Mouse (Mus musculus): ENCODE results near the gene Traf2. TPM values are rescaled to one million over a fixed set of nuclear protein-coding genes. Genes with fewer than 3 reads are reported as not detected.
A peak's percentile ranks its signal among the peaks of the same experiment; 100 is the strongest.

Traf2 gene
- polyA plus RNA-seq, 1 experiment, result 15.3 TPM

DNA sequence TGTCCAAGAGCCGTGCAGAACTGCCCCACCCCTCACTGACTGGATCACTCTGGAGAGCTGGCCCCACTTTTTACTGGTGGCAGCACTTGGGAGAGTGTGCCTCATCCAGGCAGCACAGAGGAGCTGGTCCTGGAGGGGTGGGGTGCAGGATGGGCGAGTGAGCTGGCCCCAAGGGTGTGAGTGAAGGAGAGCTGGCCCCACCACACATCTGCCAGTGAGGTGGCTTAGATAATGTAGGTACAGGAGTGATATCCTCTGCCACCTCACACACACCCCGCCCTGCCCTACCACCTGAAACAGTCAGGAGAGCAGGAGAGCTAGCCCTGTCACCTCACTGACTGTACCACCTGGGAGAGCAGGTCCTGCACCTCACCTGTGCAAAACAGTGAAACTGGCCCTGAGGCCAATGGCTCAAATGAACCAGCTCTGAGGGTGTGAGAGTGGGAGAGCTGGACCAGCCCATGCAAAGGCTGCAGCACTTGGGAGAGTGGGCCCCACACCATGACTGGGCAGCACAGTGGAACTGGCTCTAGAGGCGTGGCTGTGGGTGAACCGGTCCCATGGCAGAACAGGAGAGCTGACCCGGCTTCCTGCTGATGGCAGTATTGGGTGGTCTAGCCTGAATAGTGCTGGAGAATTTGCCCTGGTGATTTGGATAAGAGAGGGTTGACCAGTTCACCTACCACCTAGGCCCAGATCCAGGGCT is 58.6 kb downstream of the Traf2 start:
- no peak for DNase-seq
- H3K36me3 ChIP-seq (ENCODE audit: control insufficient read depth, insufficient read depth, low read length), result no peaks in the 10 kb centered on the region
- TF ChIP-seq POLR2A (IDR thresholded peaks at IDR 0.05; ENCODE audit: low read depth, low read length), result no peak
- no peak for TF ChIP-seq CTCF (conservative IDR thresholded peaks at IDR 0.05; ENCODE audit: insufficient read depth, insufficient read length, low read depth, low read length)
- no peaks in the 10 kb centered on the region for H3K4me1 ChIP-seq (ENCODE audit: control insufficient read depth, insufficient read depth, low read length)
- 74% methylated on average over 6 of the region's 6 CpGs for WGBS
- H3K27me3 ChIP-seq (replicated peaks; ENCODE audit: control insufficient read depth, insufficient read depth, low read length), result no peaks in the 10 kb centered on the region
- no peak overlapping the region for H3K4me3 ChIP-seq (ENCODE audit: insufficient read depth, low read depth, low read length)
- no peak overlapping the region for H3K27ac ChIP-seq (ENCODE audit: insufficient read depth, low read depth, low read length)

DNA sequence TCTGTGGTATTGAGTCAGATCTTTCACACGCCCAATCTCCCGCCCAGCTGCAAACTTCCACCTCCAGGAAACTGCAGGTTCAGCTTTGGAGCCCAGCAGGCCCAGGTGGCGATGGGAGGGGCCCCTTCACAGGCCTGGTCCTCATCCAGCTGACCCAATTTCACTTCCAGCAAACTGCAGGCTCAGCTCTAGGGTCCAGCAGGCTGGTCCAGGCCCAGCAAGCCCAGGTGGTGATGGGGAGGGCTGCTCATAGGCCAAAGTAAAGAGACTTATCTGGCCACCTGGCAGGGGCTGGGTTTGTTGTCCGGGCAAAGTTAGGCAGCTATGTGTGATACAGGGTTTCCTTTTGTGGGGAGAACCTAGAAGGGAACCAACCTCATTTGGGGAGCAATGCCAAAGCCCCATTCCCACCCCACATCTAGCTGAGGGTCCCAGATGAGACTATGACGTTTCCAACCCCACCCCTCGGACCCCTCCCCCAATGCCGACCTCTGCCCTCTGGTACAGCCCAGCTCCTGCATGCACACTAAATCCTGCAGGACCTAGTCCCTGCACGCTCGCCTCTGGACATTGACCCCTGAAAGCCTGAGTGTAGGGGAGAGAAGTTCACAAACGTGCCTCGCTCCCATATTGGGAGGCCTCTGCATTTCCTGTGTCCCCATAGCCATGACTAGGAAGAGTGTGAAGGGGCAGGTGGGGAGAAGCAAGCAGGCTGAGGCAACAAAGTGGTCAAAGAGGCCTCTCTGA is 61.7 kb downstream of the Traf2 start:
- H3K4me1 ChIP-seq (ENCODE audit: control insufficient read depth, insufficient read depth, low read length), result no peaks in the 10 kb centered on the region
- H3K27me3 ChIP-seq (replicated peaks; ENCODE audit: control insufficient read depth, insufficient read depth, low read length), result no peaks in the 10 kb centered on the region
- H3K4me3 ChIP-seq (ENCODE audit: insufficient read depth, low read depth, low read length), result no peak overlapping the region
- H3K36me3 ChIP-seq (ENCODE audit: control insufficient read depth, insufficient read depth, low read length), result no peaks in the 10 kb centered on the region
- TF ChIP-seq POLR2A (IDR thresholded peaks at IDR 0.05; ENCODE audit: low read depth, low read length) (no peak), CTCF (conservative IDR thresholded peaks at IDR 0.05; ENCODE audit: insufficient read depth, insufficient read length, low read depth, low read length) (no peak)
- DNase-seq, result peak; percentile 82
- no peak overlapping the region for H3K27ac ChIP-seq (ENCODE audit: insufficient read depth, low read depth, low read length)
- WGBS, result 49% methylated on average over 11 of the region's 11 CpGs

DNA sequence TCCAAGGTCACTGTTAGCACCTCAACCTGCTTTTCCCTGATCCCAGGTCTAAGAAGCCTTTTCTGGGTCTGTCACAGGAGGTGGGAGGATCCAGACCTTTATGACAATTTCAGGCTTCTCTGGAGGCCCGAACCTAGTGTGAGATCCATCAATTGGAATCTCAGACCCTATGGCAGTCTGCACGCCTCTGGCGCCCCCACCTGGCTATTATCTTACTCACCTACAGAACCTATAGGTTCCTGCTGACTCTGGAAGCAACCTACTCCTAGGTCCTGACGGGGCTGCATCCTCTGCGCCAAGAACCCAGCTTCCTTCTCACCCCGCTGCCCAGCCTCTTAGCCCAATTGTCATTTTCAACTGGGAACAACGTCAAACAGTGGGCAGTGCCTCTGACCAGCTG is 63.8 kb downstream of the Traf2 start:
- 30% methylated on average over 7 of the region's 7 CpGs for WGBS

DNA sequence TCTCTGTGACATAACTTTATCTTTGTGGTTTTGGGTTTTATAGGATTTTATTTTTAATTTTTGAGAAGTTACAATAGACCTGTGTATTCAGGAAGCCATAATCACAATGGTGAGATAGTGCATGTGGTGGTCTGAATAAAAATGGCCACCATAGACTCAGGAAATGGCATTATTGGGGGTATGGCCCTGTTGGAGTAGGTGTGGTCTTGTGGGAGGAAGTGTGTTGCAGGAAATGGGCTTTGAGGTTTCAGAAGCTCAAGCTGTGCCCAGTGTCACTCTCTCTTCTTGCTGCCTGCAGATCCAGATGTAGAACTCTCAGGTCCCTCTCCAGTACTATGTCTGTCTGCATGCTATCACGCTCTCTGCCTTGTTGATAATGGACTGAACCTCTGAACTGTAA is 66.2 kb downstream of the Traf2 start:
- DNase-seq, result no peak
- Histone ChIP-seq H3K36me3 (ENCODE audit: control insufficient read depth, insufficient read depth, low read length) (no peaks in the 10 kb centered on the region), H3K27me3 (replicated peaks; ENCODE audit: control insufficient read depth, insufficient read depth, low read length) (no peaks in the 10 kb centered on the region), H3K4me3 (ENCODE audit: insufficient read depth, low read depth, low read length) (no peak overlapping the region), H3K27ac (ENCODE audit: insufficient read depth, low read depth, low read length) (no peak overlapping the region), H3K4me1 (ENCODE audit: control insufficient read depth, insufficient read depth, low read length) (peaks cover 6% of the 10 kb centered on the region; the same call in 1 of the 2 replicates)
- TF ChIP-seq POLR2A (IDR thresholded peaks at IDR 0.05; ENCODE audit: low read depth, low read length), result no peak
- no peak for TF ChIP-seq CTCF (conservative IDR thresholded peaks at IDR 0.05; ENCODE audit: insufficient read depth, insufficient read length, low read depth, low read length)
- WGBS, result 94% methylated on average over 1 of the region's 1 CpGs

More for the DNA sequence above, 63.8 kb downstream of the Traf2 start:
- Histone ChIP-seq H3K4me3 (ENCODE audit: insufficient read depth, low read depth, low read length) (no peak overlapping the region), H3K27ac (ENCODE audit: insufficient read depth, low read depth, low read length) (no peak overlapping the region), H3K27me3 (replicated peaks; ENCODE audit: control insufficient read depth, insufficient read depth, low read length) (no peaks in the 10 kb centered on the region), H3K4me1 (ENCODE audit: control insufficient read depth, insufficient read depth, low read length) (peaks cover 6% of the 10 kb centered on the region; the same call in 1 of the 2 replicates), H3K36me3 (ENCODE audit: control insufficient read depth, insufficient read depth, low read length) (no peaks in the 10 kb centered on the region)
- peak; percentile 50 for DNase-seq
- TF ChIP-seq CTCF (conservative IDR thresholded peaks at IDR 0.05; ENCODE audit: insufficient read depth, insufficient read length, low read depth, low read length), result peak; percentile 73
- TF ChIP-seq POLR2A (IDR thresholded peaks at IDR 0.05; ENCODE audit: low read depth, low read length), result no peak

DNA sequence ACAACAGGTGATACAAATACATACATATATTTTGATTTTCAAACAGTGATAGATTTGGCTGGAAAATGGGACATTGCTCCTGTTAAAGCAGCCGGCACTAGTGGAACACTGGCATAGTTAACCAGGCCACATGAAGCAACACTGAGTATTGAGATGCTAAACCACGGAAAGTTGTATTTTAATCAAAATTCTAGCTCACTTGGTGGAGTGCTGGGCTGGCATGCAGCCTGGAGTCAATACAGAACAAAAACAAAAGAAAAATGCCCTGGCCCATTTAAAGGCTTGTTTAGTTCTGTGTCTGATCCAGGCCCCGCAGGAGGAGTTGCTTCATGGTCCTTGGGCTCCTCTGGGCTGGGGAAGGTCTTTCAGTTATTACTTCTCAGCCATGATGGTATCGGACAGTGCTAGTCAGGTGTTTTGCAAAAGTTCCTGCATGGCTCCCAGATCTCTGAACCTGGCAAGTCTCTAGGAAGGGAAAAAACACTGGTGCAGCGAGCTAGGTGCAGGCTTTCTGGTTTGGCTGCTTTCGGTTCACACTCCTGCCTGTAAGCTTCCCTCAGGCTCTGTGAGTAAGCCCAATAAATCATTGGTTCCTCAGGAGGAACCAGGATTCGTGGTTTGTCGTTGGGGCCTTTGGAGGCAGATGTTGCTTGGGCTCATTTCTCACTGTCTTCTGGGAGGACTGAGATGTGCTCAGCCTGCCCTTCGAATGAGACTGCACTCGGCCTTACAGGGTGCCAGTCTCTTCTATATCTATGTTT is 67.0 kb downstream of the Traf2 start:
- WGBS, result 50% methylated on average over 10 of the region's 10 CpGs
- no peak overlapping the region for H3K4me3 ChIP-seq (ENCODE audit: insufficient read depth, low read depth, low read length)
- H3K27ac ChIP-seq (ENCODE audit: insufficient read depth, low read depth, low read length), result no peak overlapping the region

DNA sequence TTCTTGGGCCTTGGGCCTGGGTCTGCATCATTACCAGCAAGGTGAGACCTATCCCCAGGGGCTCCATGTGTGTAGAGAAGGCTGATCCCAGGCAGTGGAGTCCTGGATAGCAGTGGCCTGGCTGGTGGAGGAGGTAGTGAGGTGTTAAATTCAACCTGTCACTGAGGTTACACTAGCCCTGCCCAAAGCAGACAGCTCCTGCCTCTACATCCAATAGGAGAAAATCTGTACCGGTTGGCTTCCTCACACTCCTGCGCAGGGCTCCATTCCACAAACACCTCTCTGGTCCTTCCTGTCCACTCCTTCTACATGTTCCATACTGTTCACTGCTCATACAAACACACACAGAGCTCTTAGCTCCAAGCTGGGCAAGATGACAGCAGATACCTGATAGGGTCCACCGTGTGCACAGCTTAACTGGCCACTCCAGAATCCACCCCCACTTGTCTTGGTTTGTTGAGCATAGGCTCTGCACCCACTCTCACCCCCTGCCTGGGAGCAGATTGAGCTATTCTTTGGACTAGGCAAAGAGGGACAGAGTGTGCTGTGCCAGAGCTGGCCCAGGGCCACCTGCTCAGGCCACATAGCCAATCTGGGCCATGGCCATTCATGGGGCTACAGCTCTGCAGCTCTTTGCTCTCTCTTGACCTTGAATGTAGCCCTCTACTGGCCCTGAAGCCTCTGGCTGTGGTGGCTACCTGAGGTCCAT is 68.6 kb downstream of the Traf2 start:
- TF ChIP-seq CTCF (conservative IDR thresholded peaks at IDR 0.05; ENCODE audit: insufficient read depth, insufficient read length, low read depth, low read length) (no peak), POLR2A (IDR thresholded peaks at IDR 0.05; ENCODE audit: low read depth, low read length) (no peak)
- Histone ChIP-seq H3K27ac (ENCODE audit: insufficient read depth, low read depth, low read length) (no peak overlapping the region), H3K4me1 (ENCODE audit: control insufficient read depth, insufficient read depth, low read length) (peaks cover 9% of the 10 kb centered on the region; the same call in 1 of the 2 replicates), H3K36me3 (ENCODE audit: control insufficient read depth, insufficient read depth, low read length) (no peaks in the 10 kb centered on the region), H3K4me3 (ENCODE audit: insufficient read depth, low read depth, low read length) (no peak overlapping the region), H3K27me3 (replicated peaks; ENCODE audit: control insufficient read depth, insufficient read depth, low read length) (no peaks in the 10 kb centered on the region)
- WGBS, result 78% methylated on average over 3 of the region's 3 CpGs
- DNase-seq, result peak; percentile 78

More for the DNA sequence above, 67.0 kb downstream of the Traf2 start:
- Histone ChIP-seq H3K4me1 (ENCODE audit: control insufficient read depth, insufficient read depth, low read length) (peaks cover 6% of the 10 kb centered on the region; the same call in 1 of the 2 replicates), H3K36me3 (ENCODE audit: control insufficient read depth, insufficient read depth, low read length) (no peaks in the 10 kb centered on the region), H3K27me3 (replicated peaks; ENCODE audit: control insufficient read depth, insufficient read depth, low read length) (no peaks in the 10 kb centered on the region)
- TF ChIP-seq CTCF (conservative IDR thresholded peaks at IDR 0.05; ENCODE audit: insufficient read depth, insufficient read length, low read depth, low read length), result no peak
- TF ChIP-seq POLR2A (IDR thresholded peaks at IDR 0.05; ENCODE audit: low read depth, low read length), result no peak
- peak; percentile 33 for DNase-seq

Data from kidney, adult 2 months (tissue).